Mouse (Mus musculus): ENCODE results near the gene F2rl3.

- TF ChIP-seq CTCF (IDR thresholded peaks at IDR 0.05) (no peak), EP300 (IDR thresholded peaks at IDR 0.05) (no peak)
These were observed 38.1 kb upstream of the F2rl3 start for GRCm38 (mm10) chr8:72723651-72724001.

Measured in lung, postnatal 0 days (tissue).